Mouse (Mus musculus): ENCODE results near the gene Chit1. TPM values are rescaled to one million over a fixed set of nuclear protein-coding genes. Genes with fewer than 3 reads are reported as not detected.

Gene Chit1
- polyA plus RNA-seq, 1 experiment from 2014 or later, result 0.18 TPM

DNA sequence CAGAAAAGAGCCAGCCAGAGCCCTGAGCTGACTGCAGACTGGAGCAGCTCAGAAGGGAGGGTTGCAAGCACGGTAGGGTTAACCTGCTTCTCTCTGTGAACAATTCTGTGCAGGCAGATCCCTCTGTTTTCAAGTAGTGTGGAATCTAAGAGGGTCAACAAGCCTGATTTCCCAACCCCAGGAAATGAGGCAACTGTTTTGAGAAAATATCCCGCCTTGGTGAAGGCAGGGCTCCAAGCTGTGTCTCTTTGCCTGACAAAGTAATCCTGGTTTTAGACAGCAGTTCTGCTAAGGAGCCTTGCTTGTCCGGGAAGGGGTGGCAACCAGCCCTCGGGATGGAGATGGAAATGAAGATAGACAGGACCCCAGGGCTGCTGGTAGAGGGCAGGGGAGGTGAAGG is 53.4 kb downstream of the Chit1 start:
- no peak for DNase-seq (ENCODE audit: low spot score)
- Histone ChIP-seq H3K9me3 (ENCODE audit: control insufficient read depth, low read length) (no peaks in the 10 kb centered on the region), H3K4me2 (ENCODE audit: low read depth, low read length) (no peak overlapping the region), H3K36me3 (ENCODE audit: control insufficient read depth, insufficient read depth, low read length) (no peaks in the 10 kb centered on the region), H3K27me3 (replicated peaks; ENCODE audit: control insufficient read depth, insufficient read depth, low read length) (no peaks in the 10 kb centered on the region), H3K4me3 (ENCODE audit: low read depth, low read length) (no peak overlapping the region), H3K4me1 (ENCODE audit: control insufficient read depth, insufficient read depth, low read length) (0 out of 2 replicates have a peak, but pooled peaks cover 4% of the 10 kb centered on the region), H3K27ac (replicated peaks; ENCODE audit: low read depth, low read length) (no peak overlapping the region), H3K9ac (ENCODE audit: low read depth, low read length) (no peak overlapping the region)
- WGBS, result 40% methylated on average over 4 of the region's 4 CpGs
- ATAC-seq (ENCODE audit: low read depth), result no peak

DNA sequence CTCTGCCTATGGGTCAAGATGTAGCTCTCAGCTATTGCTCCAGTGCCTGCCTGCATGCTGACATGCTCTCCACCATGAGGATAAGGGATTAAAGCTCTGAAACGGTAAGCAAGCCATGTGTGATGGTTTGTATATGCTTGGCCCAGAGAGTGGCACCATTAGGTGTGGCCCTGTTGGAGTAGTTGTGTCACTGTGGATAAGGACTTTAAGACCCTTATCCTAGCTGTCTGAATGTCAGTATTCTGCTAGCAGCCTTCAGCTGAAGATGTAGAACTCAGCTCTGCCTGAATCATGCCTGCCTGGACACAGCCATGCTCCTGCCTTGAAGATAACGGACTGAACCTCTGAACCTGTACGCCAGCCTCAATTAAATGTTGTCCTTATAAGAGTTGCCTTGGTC is 55.5 kb downstream of the Chit1 start:
- WGBS, result 91% methylated on average over 3 of the region's 3 CpGs
- H3K9ac ChIP-seq (ENCODE audit: low read depth, low read length), result no peak overlapping the region
- no peak for DNase-seq (ENCODE audit: low spot score)

DNA sequence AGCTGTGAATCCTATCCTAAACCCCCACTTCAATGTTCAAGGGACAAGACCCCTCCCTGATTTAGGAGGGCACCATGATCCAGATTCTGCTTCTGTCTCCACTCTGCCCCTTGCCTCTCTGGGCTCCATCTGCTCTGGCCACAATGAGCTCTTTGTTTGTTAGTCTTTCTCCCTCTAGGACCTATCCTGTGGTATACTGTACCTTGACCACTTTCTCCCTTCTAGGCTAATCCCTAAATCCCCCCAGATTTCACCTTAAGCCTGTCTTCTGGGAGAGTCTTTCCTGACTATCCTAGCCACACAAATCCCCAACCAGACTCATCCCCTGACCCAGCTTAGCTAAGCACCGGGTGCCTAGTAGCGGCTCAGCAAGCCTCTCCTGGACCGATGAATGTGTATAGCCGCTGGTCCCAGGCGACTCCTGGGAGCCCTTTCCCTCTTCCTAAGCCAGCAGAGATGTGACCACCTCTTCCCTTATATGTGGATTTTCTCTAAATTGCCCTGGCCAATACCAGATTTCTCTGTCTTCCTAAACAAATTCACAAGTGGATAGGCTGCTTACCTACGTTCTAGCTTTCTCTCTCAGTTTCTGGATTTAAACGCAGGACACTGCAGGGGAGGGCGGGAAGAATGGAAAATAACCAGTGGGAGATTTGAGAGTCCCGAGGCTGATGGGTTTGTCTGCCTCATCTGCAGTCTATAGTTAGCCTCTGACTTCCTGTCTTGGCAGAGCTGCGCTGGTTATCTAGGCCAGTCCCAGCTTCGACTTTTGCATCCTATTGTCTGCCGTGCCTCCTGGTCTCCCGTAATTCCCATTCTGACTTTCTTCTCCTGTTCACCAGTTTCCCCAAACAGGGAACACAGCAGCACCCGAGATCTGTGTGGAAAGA is 56.6 kb downstream of the Chit1 start:
- H3K36me3 ChIP-seq (ENCODE audit: control insufficient read depth, insufficient read depth, low read length), result no peaks in the 10 kb centered on the region
- ATAC-seq (ENCODE audit: low read depth) (no peak), DNase-seq (ENCODE audit: low spot score) (no peak)
- no peak overlapping the region for H3K27ac ChIP-seq (replicated peaks; ENCODE audit: low read depth, low read length)
- H3K4me3 ChIP-seq (ENCODE audit: low read depth, low read length), result no peak overlapping the region
- no peak overlapping the region for H3K9ac ChIP-seq (ENCODE audit: low read depth, low read length)
- no peaks in the 10 kb centered on the region for H3K9me3 ChIP-seq (ENCODE audit: control insufficient read depth, low read length)
- WGBS, result 49% methylated on average over 14 of the region's 14 CpGs
- H3K27me3 ChIP-seq (replicated peaks; ENCODE audit: control insufficient read depth, insufficient read depth, low read length), result no peaks in the 10 kb centered on the region
- H3K4me2 ChIP-seq (ENCODE audit: low read depth, low read length), result no peak overlapping the region
- H3K4me1 ChIP-seq (ENCODE audit: control insufficient read depth, insufficient read depth, low read length), result 0 out of 2 replicates have a peak, but pooled peaks cover 4% of the 10 kb centered on the region

More for the DNA sequence above, 55.5 kb downstream of the Chit1 start:
- Histone ChIP-seq H3K36me3 (ENCODE audit: control insufficient read depth, insufficient read depth, low read length) (no peaks in the 10 kb centered on the region), H3K4me1 (ENCODE audit: control insufficient read depth, insufficient read depth, low read length) (0 out of 2 replicates have a peak, but pooled peaks cover 4% of the 10 kb centered on the region), H3K4me2 (ENCODE audit: low read depth, low read length) (no peak overlapping the region), H3K27me3 (replicated peaks; ENCODE audit: control insufficient read depth, insufficient read depth, low read length) (no peaks in the 10 kb centered on the region), H3K27ac (replicated peaks; ENCODE audit: low read depth, low read length) (no peak overlapping the region), H3K4me3 (ENCODE audit: low read depth, low read length) (no peak overlapping the region), H3K9me3 (ENCODE audit: control insufficient read depth, low read length) (no peaks in the 10 kb centered on the region)
- no peak for ATAC-seq (ENCODE audit: low read depth)

DNA sequence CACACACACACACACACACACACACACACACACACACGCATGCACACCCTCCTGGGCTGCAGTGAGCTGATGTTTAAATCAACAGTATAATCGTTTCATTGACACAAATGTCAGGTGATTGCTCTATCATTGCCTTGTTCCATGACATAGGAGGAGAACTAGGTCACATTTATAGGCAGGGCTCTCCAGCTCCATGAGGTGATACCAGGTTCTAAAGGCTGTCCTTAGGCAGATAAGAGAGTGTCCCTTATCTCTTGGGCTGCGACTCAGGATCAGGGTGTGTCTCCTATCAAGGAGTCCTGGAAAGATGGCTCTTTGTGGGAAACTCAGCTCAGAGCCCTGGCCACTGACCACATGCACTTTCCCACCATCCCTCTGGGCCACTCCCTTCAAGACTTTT is 57.5 kb downstream of the Chit1 start:
- no peak overlapping the region for H3K4me3 ChIP-seq (ENCODE audit: low read depth, low read length)
- H3K27ac ChIP-seq (replicated peaks; ENCODE audit: low read depth, low read length), result no peak overlapping the region
- no peaks in the 10 kb centered on the region for H3K9me3 ChIP-seq (ENCODE audit: control insufficient read depth, low read length)

DNA sequence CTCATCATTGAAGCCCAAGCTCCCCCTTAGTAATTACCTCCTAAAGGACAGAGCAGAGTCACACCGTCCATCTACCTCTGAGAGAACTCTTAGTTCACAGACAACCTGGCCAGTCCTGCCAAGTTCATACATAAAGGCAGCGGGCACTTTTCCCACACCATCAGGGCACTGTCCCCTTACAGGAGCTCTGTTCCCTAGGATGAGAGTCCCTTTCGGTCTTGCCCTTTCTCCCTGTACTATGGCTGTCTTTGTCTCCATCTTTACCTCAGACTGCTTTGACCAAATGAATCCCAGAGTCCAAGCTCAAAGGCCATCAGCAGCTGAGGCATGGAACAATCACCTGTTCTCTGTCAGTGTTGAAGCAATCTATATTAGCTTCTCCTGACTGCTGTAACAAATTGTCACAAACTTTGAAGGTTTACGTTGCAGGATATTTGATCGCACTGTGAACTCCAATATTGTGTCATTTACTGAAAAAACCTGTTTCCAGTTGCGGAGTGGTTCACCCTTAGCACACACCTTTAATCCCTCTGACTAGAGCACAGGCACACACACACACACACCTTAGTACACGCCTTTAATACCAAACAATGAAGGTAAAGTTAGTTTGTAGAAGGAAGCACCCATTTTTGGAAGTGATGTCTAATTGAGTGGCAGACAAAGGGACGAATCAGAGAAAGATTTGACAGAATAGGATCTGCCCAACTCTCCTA is 58.1 kb downstream of the Chit1 start:
- Histone ChIP-seq H3K9ac (ENCODE audit: low read depth, low read length) (no peak overlapping the region), H3K4me3 (ENCODE audit: low read depth, low read length) (no peak overlapping the region), H3K4me1 (ENCODE audit: control insufficient read depth, insufficient read depth, low read length) (0 out of 2 replicates have a peak, but pooled peaks cover 4% of the 10 kb centered on the region), H3K27me3 (replicated peaks; ENCODE audit: control insufficient read depth, insufficient read depth, low read length) (no peaks in the 10 kb centered on the region), H3K4me2 (ENCODE audit: low read depth, low read length) (no peak overlapping the region), H3K9me3 (ENCODE audit: control insufficient read depth, low read length) (no peaks in the 10 kb centered on the region), H3K36me3 (ENCODE audit: control insufficient read depth, insufficient read depth, low read length) (no peaks in the 10 kb centered on the region), H3K27ac (replicated peaks; ENCODE audit: low read depth, low read length) (no peak overlapping the region)
- no peak for ATAC-seq (ENCODE audit: low read depth)
- DNase-seq (ENCODE audit: low spot score), result no peak
- 83% methylated on average over 8 of the region's 8 CpGs for WGBS

More for the DNA sequence above, 57.5 kb downstream of the Chit1 start:
- Histone ChIP-seq H3K9ac (ENCODE audit: low read depth, low read length) (no peak overlapping the region), H3K27me3 (replicated peaks; ENCODE audit: control insufficient read depth, insufficient read depth, low read length) (no peaks in the 10 kb centered on the region), H3K36me3 (ENCODE audit: control insufficient read depth, insufficient read depth, low read length) (no peaks in the 10 kb centered on the region), H3K4me1 (ENCODE audit: control insufficient read depth, insufficient read depth, low read length) (0 out of 2 replicates have a peak, but pooled peaks cover 4% of the 10 kb centered on the region), H3K4me2 (ENCODE audit: low read depth, low read length) (no peak overlapping the region)
- ATAC-seq (ENCODE audit: low read depth) (no peak), DNase-seq (ENCODE audit: low spot score) (no peak)
- 88% methylated on average over 3 of the region's 3 CpGs for WGBS

DNA sequence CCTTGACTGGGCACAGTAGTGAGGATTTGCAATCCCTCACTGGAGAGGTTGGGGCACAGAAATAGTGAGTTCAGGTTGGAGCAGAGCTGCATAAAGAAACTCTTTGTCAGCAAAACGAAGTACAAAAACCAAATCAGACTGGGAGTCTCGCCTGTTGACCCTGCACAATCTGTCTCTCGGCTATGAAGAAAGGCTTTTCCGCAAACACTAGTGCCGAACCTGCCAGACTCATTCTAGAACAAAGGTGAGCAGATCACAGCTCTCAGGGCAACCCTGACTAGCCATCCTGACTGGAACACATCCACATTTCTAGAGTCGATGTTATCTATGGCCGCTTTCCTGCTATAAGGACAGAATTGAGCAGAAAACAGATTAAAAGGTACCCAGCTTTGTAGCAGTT is 62.0 kb downstream of the Chit1 start:
- H3K27me3 ChIP-seq (replicated peaks; ENCODE audit: control insufficient read depth, insufficient read depth, low read length), result no peaks in the 10 kb centered on the region
- no peak for DNase-seq (ENCODE audit: low spot score)

DNA sequence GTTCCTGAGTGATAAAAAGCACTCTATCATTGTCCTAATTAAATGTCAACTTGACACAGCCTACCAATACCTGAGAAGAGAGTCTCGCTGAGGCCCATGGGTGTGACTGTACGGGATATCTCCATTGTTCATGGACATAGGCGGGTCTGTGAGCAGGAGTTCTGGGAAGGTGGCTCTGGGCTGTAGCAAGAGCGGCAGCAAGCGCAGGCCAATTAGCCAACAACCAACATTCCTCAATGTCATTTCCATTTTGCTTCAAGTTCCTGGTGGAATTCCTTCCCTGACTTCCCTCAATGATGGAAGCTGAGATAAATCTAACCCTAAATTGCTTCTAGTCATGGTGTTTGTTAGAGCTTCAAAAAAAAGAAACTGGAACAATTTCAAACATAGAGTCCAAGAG is 66.9 kb downstream of the Chit1 start:
- no peak overlapping the region for H3K27ac ChIP-seq (replicated peaks; ENCODE audit: low read depth, low read length)
- DNase-seq (ENCODE audit: low spot score) (no peak), ATAC-seq (ENCODE audit: low read depth) (no peak)
- no peak overlapping the region for H3K4me3 ChIP-seq (ENCODE audit: low read depth, low read length)
- peaks cover 7% of the 10 kb centered on the region; the same call in 1 of the 2 replicates for H3K4me1 ChIP-seq (ENCODE audit: control insufficient read depth, insufficient read depth, low read length)
- H3K27me3 ChIP-seq (replicated peaks; ENCODE audit: control insufficient read depth, insufficient read depth, low read length), result no peaks in the 10 kb centered on the region
- no peaks in the 10 kb centered on the region for H3K36me3 ChIP-seq (ENCODE audit: control insufficient read depth, insufficient read depth, low read length)
- H3K9ac ChIP-seq (ENCODE audit: low read depth, low read length), result no peak overlapping the region
- H3K9me3 ChIP-seq (ENCODE audit: control insufficient read depth, low read length), result no peaks in the 10 kb centered on the region
- WGBS, result 79% methylated on average over 5 of the region's 5 CpGs
- H3K4me2 ChIP-seq (ENCODE audit: low read depth, low read length), result no peak overlapping the region

More for the DNA sequence above, 62.0 kb downstream of the Chit1 start:
- Histone ChIP-seq H3K27ac (replicated peaks; ENCODE audit: low read depth, low read length) (no peak overlapping the region), H3K4me3 (ENCODE audit: low read depth, low read length) (no peak overlapping the region), H3K4me2 (ENCODE audit: low read depth, low read length) (no peak overlapping the region), H3K9me3 (ENCODE audit: control insufficient read depth, low read length) (no peaks in the 10 kb centered on the region), H3K9ac (ENCODE audit: low read depth, low read length) (no peak overlapping the region), H3K4me1 (ENCODE audit: control insufficient read depth, insufficient read depth, low read length) (no peaks in the 10 kb centered on the region), H3K36me3 (ENCODE audit: control insufficient read depth, insufficient read depth, low read length) (no peaks in the 10 kb centered on the region)
- 57% methylated on average over 7 of the region's 7 CpGs for WGBS
- no peak for ATAC-seq (ENCODE audit: low read depth)

DNA sequence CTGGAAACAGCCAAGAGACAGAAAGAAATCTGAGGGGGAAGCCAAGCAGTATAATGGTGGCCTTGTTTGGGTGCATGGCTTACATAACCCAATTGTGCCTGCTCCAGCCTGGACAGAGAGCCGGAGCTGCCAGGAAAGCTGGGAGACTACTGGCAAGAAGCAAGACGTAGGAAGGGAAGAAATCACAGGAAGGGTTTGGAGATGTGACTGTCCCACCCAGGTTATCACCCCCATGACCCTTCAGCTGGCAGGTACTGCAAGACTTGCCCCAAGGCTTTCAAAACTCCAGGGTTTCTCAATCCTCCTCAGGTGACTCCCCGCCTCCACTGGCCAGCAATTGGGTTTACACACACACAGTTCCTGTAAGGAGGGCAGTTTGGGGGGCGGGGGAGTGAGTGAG is 71.0 kb downstream of the Chit1 start, which contains the start of gene Chil1:
Chil1 (plus strand) TSS at position 152 of the 400 bp plus-strand sequence.
- no peaks in the 10 kb centered on the region for H3K27me3 ChIP-seq (replicated peaks; ENCODE audit: control insufficient read depth, insufficient read depth, low read length)
- no peaks in the 10 kb centered on the region for H3K9me3 ChIP-seq (ENCODE audit: control insufficient read depth, low read length)
- 40% methylated on average over 4 of the region's 4 CpGs for WGBS
- no peaks in the 10 kb centered on the region for H3K36me3 ChIP-seq (ENCODE audit: control insufficient read depth, insufficient read depth, low read length)
- H3K4me1 ChIP-seq (ENCODE audit: control insufficient read depth, insufficient read depth, low read length), result peaks cover 7% of the 10 kb centered on the region; the same call in 1 of the 2 replicates
- no peak within 1 kb of the TSS for H3K9ac ChIP-seq (ENCODE audit: low read depth, low read length)
- H3K27ac ChIP-seq (replicated peaks; ENCODE audit: low read depth, low read length), result no peak within 1 kb of the TSS
- H3K4me2 ChIP-seq (ENCODE audit: low read depth, low read length), result no peak within 1 kb of the TSS
- ATAC-seq (ENCODE audit: low read depth) (no peak), DNase-seq (ENCODE audit: low spot score) (no peak)
- no peak within 1 kb of the TSS for H3K4me3 ChIP-seq (ENCODE audit: low read depth, low read length)
